Mouse (Mus musculus): ENCODE results near the gene Tsr3.
A peak's percentile ranks its signal among the peaks of the same experiment; 100 is the strongest.

Tsr3 gene

GRCm38 (mm10) chr17:25243131-25243780, 3.3 kb downstream of the Tsr3 start:
- no peak for DNase-seq (ENCODE audit: low spot score in 2 of 2)

GRCm38 (mm10) chr17:25244239-25244638, 4.3 kb downstream of the Tsr3 start:
- no peak for DNase-seq (ENCODE audit: low spot score in 2 of 2)

GRCm38 (mm10) chr17:25248033-25248750, 8.2 kb downstream of the Tsr3 start:
- no peak for DNase-seq (ENCODE audit: low spot score in 2 of 2)

- DNase-seq (ENCODE audit: low spot score in 2 of 2), result no peak
Measured at GRCm38 (mm10) chr17:25250181-25250835, 10.3 kb downstream of the Tsr3 start.

- DNase-seq (ENCODE audit: low spot score in 2 of 2), result no peak
Measured at GRCm38 (mm10) chr17:25252643-25253042, 12.7 kb downstream of the Tsr3 start.

- peak in 1 of 2 experiments; percentile 41 for DNase-seq (ENCODE audit: low spot score in 2 of 2)
Measured at GRCm38 (mm10) chr17:25253760-25254159, 13.8 kb downstream of the Tsr3 start.

- DNase-seq (ENCODE audit: low spot score in 2 of 2), result no peak
Measured at GRCm38 (mm10) chr17:25255110-25255509, 15.1 kb downstream of the Tsr3 start.

- DNase-seq (ENCODE audit: low spot score in 2 of 2), result no peak
Measured at GRCm38 (mm10) chr17:25256140-25256754, 16.3 kb downstream of the Tsr3 start, which contains the start of gene Baiap3. Gene Baiap3, minus strand, starts transcription at chr17:25256364.

- no peak for DNase-seq (ENCODE audit: low spot score in 2 of 2)
Measured at GRCm38 (mm10) chr17:25257804-25258261, 17.9 kb downstream of the Tsr3 start.

GRCm38 (mm10) chr17:25264453-25264852, 24.5 kb downstream of the Tsr3 start:
- DNase-seq (ENCODE audit: low spot score in 2 of 2), result no peak

GRCm38 (mm10) chr17:25270795-25271335, 30.9 kb downstream of the Tsr3 start:
- no peak for DNase-seq (ENCODE audit: low spot score in 2 of 2)

GRCm38 (mm10) chr17:25272326-25272725, 32.4 kb downstream of the Tsr3 start:
- no peak for DNase-seq (ENCODE audit: low spot score in 2 of 2)

GRCm38 (mm10) chr17:25272951-25273705, 33.2 kb downstream of the Tsr3 start:
- peak in 1 of 2 experiments; percentile 88 for DNase-seq (ENCODE audit: low spot score in 2 of 2)

- peak; percentile 91 to 96 for DNase-seq (ENCODE audit: low spot score in 2 of 2)
Measured at GRCm38 (mm10) chr17:25273706-25274501, 33.9 kb downstream of the Tsr3 start.

- no peak for DNase-seq (ENCODE audit: low spot score in 2 of 2)
Measured at GRCm38 (mm10) chr17:25274571-25275346, 34.8 kb downstream of the Tsr3 start, which contains the start of gene Ube2i. Gene Ube2i, minus strand, starts transcription at chr17:25274622.

GRCm38 (mm10) chr17:25275833-25276232, 35.9 kb downstream of the Tsr3 start:
- no peak for DNase-seq (ENCODE audit: low spot score in 2 of 2)

GRCm38 (mm10) chr17:25282133-25282532, 42.2 kb downstream of the Tsr3 start:
- DNase-seq (ENCODE audit: low spot score in 2 of 2), result no peak

- DNase-seq (ENCODE audit: low spot score in 2 of 2), result peak in 1 of 2 experiments; percentile 23
Measured at GRCm38 (mm10) chr17:25285033-25285432, 45.1 kb downstream of the Tsr3 start.

GRCm38 (mm10) chr17:25288842-25289241, 48.9 kb downstream of the Tsr3 start:
- DNase-seq (ENCODE audit: low spot score in 2 of 2), result peak in 1 of 2 experiments; percentile 23
